11 mouse cellular contexts compared by ENCODE assay signal in the genomic region with DNA sequence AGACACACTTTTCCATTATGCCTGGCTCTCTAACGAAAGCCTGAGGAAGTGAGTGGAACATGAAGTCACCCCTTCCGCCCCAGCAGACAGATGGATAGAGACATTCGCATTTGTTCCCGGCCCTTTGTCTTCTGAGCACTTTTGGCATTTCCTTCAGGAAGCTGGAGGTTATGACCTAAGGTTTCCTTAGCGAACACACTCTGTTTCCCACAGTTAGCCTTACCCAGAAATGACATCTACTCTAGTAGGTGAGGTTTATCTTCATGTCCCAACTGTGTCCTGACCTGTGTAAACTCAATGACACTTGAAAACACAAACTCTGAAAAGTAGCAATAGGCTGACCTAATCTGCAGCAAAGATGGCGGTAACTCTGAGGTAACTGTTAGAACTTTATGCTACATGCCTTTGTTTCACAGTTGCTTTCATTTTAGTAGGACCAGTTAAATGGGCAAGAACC. TPM values are rescaled to one million over a fixed set of nuclear protein-coding genes. Genes with fewer than 3 reads are reported as not detected.
DNase-seq lines count a peak whose midpoint lies in the region; ATAC-seq lines count a peak whose summit lies in the region.
"Had no signal": no experiment of that assay in that cellular context is flagged by ENCODE, and none has a peak within 500 bp of the region (broad histone marks: within the 10 kb centered on the region; RNA-seq: fewer than 3 reads in every experiment).

No protein-coding gene starts in this region.

- H3K4me3 ChIP-seq in liver, embryonic 15.5 days (replicated peaks) = no peak overlapping the region
- H3K4me3 ChIP-seq: liver, embryonic 13.5 days had no signal

- WGBS in liver, embryonic 15.5 days (ENCODE audit: insufficient replicate concordance) = 70% methylated on average over 6 of the region's 6 CpGs

- intact Hi-C loops in heart, postnatal 25 days (cut with DNase I) = no loop called here

- no peak overlapping the region for H3K27ac ChIP-seq in liver, embryonic 15.5 days (replicated peaks)
- H3K27ac ChIP-seq: liver, embryonic 13.5 days had no signal

- peaks cover 11% of the 10 kb centered on the region for H3K4me1 ChIP-seq in liver, embryonic 15.5 days (replicated peaks)

- H3K9ac ChIP-seq in liver, embryonic 15.5 days = no peak overlapping the region
- H3K9ac ChIP-seq: liver, embryonic 13.5 days had no signal

- H3K4me2 ChIP-seq in liver, embryonic 15.5 days = no peak overlapping the region
- H3K4me2 ChIP-seq: liver, embryonic 13.5 days had no signal

- H3K9me3 ChIP-seq in liver, embryonic 15.5 days (replicated peaks) = no peaks in the 10 kb centered on the region
- H3K9me3 ChIP-seq: liver, embryonic 13.5 days had no signal

- peaks cover 10% of the 10 kb centered on the region for H3K36me3 ChIP-seq in liver, embryonic 15.5 days (replicated peaks)

- 0 out of 2 replicates have a peak, but pooled peaks have one; percentile 22 for ATAC-seq in liver, embryonic 15.5 days (ENCODE audit: insufficient read depth)

- no peaks in the 10 kb centered on the region for H3K27me3 ChIP-seq in liver, embryonic 15.5 days
- H3K27me3 ChIP-seq: liver, embryonic 13.5 days had no signal

- peak; percentile 52 for DNase-seq in Muller cell, postnatal 12 days (ENCODE audit: inconsistent ontology term)
- DNase-seq in adrenal gland, postnatal 36 days = peak; percentile 24 to 49
- DNase-seq in heart, postnatal 25 days (ENCODE audit: low spot score) = peak; percentile 57
- DNase-seq in c-Kit-positive CD71-positive TER-119-positive erythroid progenitor cells, embryonic 14.5 days (ENCODE audit: low spot score) = no peak
- no peak for DNase-seq in frontal cortex, postnatal 25 days (ENCODE audit: low spot score in 2 of 2)
- no peak for DNase-seq in gastrocnemius, postnatal 25 days
- no peak for DNase-seq in layer of hippocampus, adult 18-20 months (ENCODE audit: low spot score in 2 of 2)
- DNase-seq: cerebellum, postnatal 25 days; gastrocnemius, postnatal 14 days; liver, embryonic 13.5 days had no signal

RNA-seq across cellular contexts. Expression of a gene that starts 5.7 kb away (rescaled TPM):
- total RNA-seq in adrenal gland, postnatal 36 days (2021) = 10 to 100 TPM; 17.1 to 31.2 TPM
- total RNA-seq in heart, postnatal 25 days (2021) = 10 to 100 TPM; 50.5 to 51.0 TPM
- polyA plus RNA-seq in liver, embryonic 15.5 days (2015; fragmentation: Nextera tagmentation; extraction: Ambion mirVana) = 8.8 and 9.2 TPM in 2 replicates
- 10 to 100 TPM; 17.0 to 18.8 TPM for total RNA-seq in gastrocnemius, postnatal 25 days (2021)
- 100 to 1,000 TPM; 112 to 113 TPM for total RNA-seq in layer of hippocampus, adult 18-20 months (2021)

Comparison
In these comparisons a context has a peak if more than half of its experiments do, and no peak if none do; other contexts are left out.
1. DNase-seq: peak in Muller cell, postnatal 12 days (single experiment), adrenal gland, postnatal 36 days (2 of 2) and heart, postnatal 25 days (single experiment); none in c-Kit-positive CD71-positive TER-119-positive erythroid progenitor cells, embryonic 14.5 days (single experiment), frontal cortex, postnatal 25 days (0 of 2), gastrocnemius, postnatal 25 days (single experiment) and layer of hippocampus, adult 18-20 months (0 of 2).